19 mouse cellular contexts compared by ENCODE assay signal in the genomic region with DNA sequence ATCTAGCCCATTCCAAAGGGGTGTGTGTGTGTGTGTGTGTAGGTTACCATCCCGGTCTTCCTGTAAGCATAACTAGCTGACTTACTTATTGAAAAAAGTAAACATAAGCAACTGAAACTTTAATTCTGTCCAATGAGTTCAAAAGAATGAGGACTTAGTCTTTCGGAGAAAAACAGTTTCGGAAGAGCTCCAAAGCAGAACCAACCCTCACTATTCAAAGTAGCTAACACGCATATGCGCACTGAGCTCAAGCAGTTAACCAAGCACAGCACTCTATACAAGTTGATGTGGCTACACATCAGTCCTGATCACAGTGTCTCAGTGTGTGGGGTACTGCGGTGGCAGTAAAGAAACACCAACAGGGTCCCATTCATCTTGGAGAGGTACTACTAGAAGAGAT. TPM values are rescaled to one million over a fixed set of nuclear protein-coding genes. Genes with fewer than 3 reads are reported as not detected.
DNase-seq lines count a peak whose midpoint lies in the region; ATAC-seq and TF ChIP-seq lines count a peak whose summit lies in the region.
"Had no signal": no experiment of that assay in that cellular context is flagged by ENCODE, and none has a peak within 500 bp of the region (broad histone marks: within the 10 kb centered on the region; RNA-seq: fewer than 3 reads in every experiment).

No protein-coding gene starts in this region.

- TF ChIP-seq CTCF in CH12.LX (conservative IDR thresholded peaks at IDR 0.05 in 1 of 2, IDR thresholded peaks at IDR 0.05 in 1 of 2; ENCODE audit: low read depth in 2 of 2, low read length in 2 of 2): no peak

- DNase-seq in CH12.LX (ENCODE audit: extremely low read depth): no peak
- DNase-seq: adrenal gland, adult 2 months; adrenal gland, adult 8-10 months; adrenal gland, postnatal 10 days; adrenal gland, postnatal 14 days; adrenal gland, postnatal 25 days; adrenal gland, postnatal 36 days; B cell, adult 2 months; cerebellum, adult 11 months; cerebellum, adult 11-12 months; cerebellum, adult 18-20 months; cerebellum, adult 2 months; cerebellum, adult 8-10 months; cerebellum, adult 9-10 months had no signal

- H3K27ac ChIP-seq in CH12.LX (ENCODE audit: insufficient read depth, low read depth): peak overlapping the region; percentile 41; the same call in 1 of the 2 replicates

- TF ChIP-seq POLR2A in CH12.LX (IDR thresholded peaks at IDR 0.05; ENCODE audit: low read depth, low read length): 0 out of 2 replicates have a peak, but pooled peaks have one; percentile 29

- no peaks in the 10 kb centered on the region for H3K27me3 ChIP-seq in CH12.LX (replicated peaks)
- H3K27me3 ChIP-seq: Patski had no signal

- H3K9ac ChIP-seq in CH12.LX (ENCODE audit: insufficient read depth, low read depth): peak overlapping the region; percentile 39; the same call in 1 of the 2 replicates

- dilution Hi-C loops in CH12.LX (cut with MboI; ENCODE audit: extremely low pct_ligation_motif_present, extremely low pct_unique_long_range_greater_than_20kb, low sequenced_read_pairs): no loop called here

- peaks cover 5 to 33% of the 10 kb centered on the region in 2 experiments; a peak in 3 of 4 replicates for H3K4me1 ChIP-seq in CH12.LX (ENCODE audit: control insufficient read depth in 1 of 2, insufficient read depth in 2 of 2)

- no peak for ATAC-seq in cerebellum, adult (ENCODE audit: insufficient number of reproducible peaks, low FRiP score, low TSS enrichment)
- ATAC-seq: activated CD4-positive, CD25-positive, alpha-beta regulatory T cell, adult 4 months; CD4-positive, CD25-positive, alpha-beta regulatory T cell, adult 4 months; Patski had no signal

- TF ChIP-seq EP300 in CH12.LX (IDR thresholded peaks at IDR 0.05; ENCODE audit: low read length): peak; percentile 20; the same call in 1 of the 2 replicates

- H3K4me2 ChIP-seq in CH12.LX (ENCODE audit: insufficient read depth, low read depth, poor library complexity, severe bottlenecking): peak overlapping the region; percentile 56

- peaks cover 10 to 47% of the 10 kb centered on the region in 2 experiments for H3K36me3 ChIP-seq in CH12.LX (replicated peaks in 1 of 2; ENCODE audit: control insufficient read depth in 1 of 2, insufficient read depth in 1 of 2, low read length in 1 of 2)

- H3K79me2 ChIP-seq in CH12.LX (replicated peaks; ENCODE audit: control insufficient read depth, extremely low read depth, insufficient read depth, poor library complexity, severe bottlenecking): peaks cover 39% of the 10 kb centered on the region

- H3K4me3 ChIP-seq in CH12.LX (replicated peaks in 1 of 3; ENCODE audit: low read depth in 2 of 3, low read length in 2 of 3, poor library complexity in 1 of 3): no peak overlapping the region

- in situ Hi-C loops in CH12.LX (cut with MboI; ENCODE audit: low pct_ligation_motif_present, low pct_unique_long_range_greater_than_20kb, low sequenced_read_pairs): no loop called here

- no peaks in the 10 kb centered on the region for H3K9me3 ChIP-seq in CH12.LX (replicated peaks; ENCODE audit: low read length)
- H3K9me3 ChIP-seq: G1E had no signal

- no peak for TF ChIP-seq RAD21 in CH12.LX (IDR thresholded peaks at IDR 0.05; ENCODE audit: low read depth, low read length)

TF ChIP-seq in CH12.LX, 34 proteins besides CTCF, POLR2A, EP300 and RAD21:
- no peak for TF ChIP-seq CHD2 (IDR thresholded peaks at IDR 0.05; ENCODE audit: low read length)
- peak; percentile 33; the same call in 1 of the 2 replicates for TF ChIP-seq SIN3A (IDR thresholded peaks at IDR 0.05; ENCODE audit: low read length)
- peak; percentile 63 for TF ChIP-seq IRF4 (IDR thresholded peaks at IDR 0.05; ENCODE audit: low read depth, low read length)
- peak; percentile 80 for TF ChIP-seq NRF1 (IDR thresholded peaks at IDR 0.05; ENCODE audit: low read depth, low read length)

RNA-seq across cellular contexts. Expression of a gene that starts 2.7 kb away (rescaled TPM):
- total RNA-seq in CH12.LX (2012; rRNA removed) (not detected in 2 replicates), CH12.LX (2014; rRNA removed) (not detected in 2 replicates)
- polyA plus RNA-seq in CH12.LX (2012; ENCODE audit: insufficient read length, low read depth): 0.74 TPM in 1 of 2 replicates, not detected in the other
- total RNA-seq: adrenal gland, adult 2 months; adrenal gland, postnatal 14 days had no signal
- polyA plus RNA-seq: activated CD4-positive, CD25-positive, alpha-beta regulatory T cell, adult 4 months; CD4-positive, CD25-positive, alpha-beta regulatory T cell, adult 4 months; G1E had no signal

RNA-seq across cellular contexts. Expression of a gene that starts 3.1 kb away (rescaled TPM):
- total RNA-seq in CH12.LX (2012; rRNA removed) (89.4 and 97.8 TPM in 2 replicates), CH12.LX (2014; rRNA removed) (220 and 241 TPM in 2 replicates)
- 106 and 113 TPM in 2 replicates for polyA plus RNA-seq in CH12.LX (2012; ENCODE audit: insufficient read length, low read depth)
